Mouse (Mus musculus): Measurements from ENCODE around the gene Ephb2.

DNA sequence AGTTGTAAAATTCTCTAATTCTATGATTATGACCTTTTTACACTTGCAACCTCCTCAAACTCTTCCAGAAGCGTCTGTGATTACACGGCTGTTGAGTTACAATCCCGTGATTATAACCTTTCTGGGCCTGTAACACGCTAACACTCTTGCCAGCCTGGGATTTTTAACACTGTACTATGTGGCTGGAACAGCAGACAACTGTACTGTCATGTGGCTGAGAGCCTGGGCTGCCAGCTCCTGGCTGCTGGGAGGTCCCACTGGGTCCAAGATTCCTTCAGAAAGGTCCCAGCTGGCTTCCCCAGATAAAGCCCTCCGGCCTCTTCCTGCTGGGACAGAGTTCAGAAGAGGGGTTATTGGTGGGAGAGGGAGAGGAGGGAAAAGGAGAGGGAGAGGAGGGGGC lies 104.0 kb downstream of the Ephb2 start:
- TF ChIP-seq GATA1 (IDR thresholded peaks at IDR 0.05; ENCODE audit: borderline replicate concordance, low read length), result no peak
- TF ChIP-seq CTCF (IDR thresholded peaks at IDR 0.05; ENCODE audit: low read depth, low read length), result no peak
- TF ChIP-seq POLR2AphosphoS5 (IDR thresholded peaks at IDR 0.05; ENCODE audit: insufficient replicate concordance, low read depth, low read length), result no peak
